Comparison of ENCODE assay signal across 7 mouse cellular contexts in genomic region chr15:102204674-102205505, GRCm38 (mm10). TPM values are rescaled to one million over a fixed set of nuclear protein-coding genes. Genes with fewer than 3 reads are reported as not detected.
DNase-seq lines count a peak whose midpoint lies in the region; ATAC-seq and TF ChIP-seq lines count a peak whose summit lies in the region.

Gene Csad (minus strand): TSS chr15:102204724.

- no peak for TF ChIP-seq POLR2A in bone marrow, adult 2 months (IDR thresholded peaks at IDR 0.05; ENCODE audit: borderline replicate concordance, control insufficient read depth, low read depth, low read length)

- peak within 1 kb of the TSS; percentile 50 for H3K4me2 ChIP-seq in neural tube, embryonic 11.5 days (ENCODE audit: low read depth)
- H3K4me2 ChIP-seq in heart, embryonic 13.5 days, result peak within 1 kb of the TSS; percentile 75
- peak within 1 kb of the TSS; percentile 85 for H3K4me2 ChIP-seq in neural tube, embryonic 13.5 days

- no peak for TF ChIP-seq CTCF in bone marrow, adult 2 months (IDR thresholded peaks at IDR 0.05; ENCODE audit: control insufficient read depth, insufficient read depth, low read length)

- 64% methylated on average over 19 of the region's 19 CpGs for WGBS in neural tube, embryonic 11.5 days
- WGBS in bone marrow, adult 2 months, result 81% methylated on average over 19 of the region's 19 CpGs
- 62% methylated on average over 19 of the region's 19 CpGs for WGBS in heart, embryonic 13.5 days
- 46% methylated on average over 19 of the region's 19 CpGs for WGBS in neural tube, embryonic 13.5 days

- H3K27me3 ChIP-seq in neural tube, embryonic 11.5 days (ENCODE audit: control insufficient read depth, insufficient read depth, low read length), result no peaks in the 10 kb centered on the region
- H3K27me3 ChIP-seq in heart, embryonic 13.5 days (replicated peaks), result no peaks in the 10 kb centered on the region
- no peaks in the 10 kb centered on the region for H3K27me3 ChIP-seq in neural tube, embryonic 13.5 days

- peak within 1 kb of the TSS; percentile 96 for H3K9ac ChIP-seq in neural tube, embryonic 11.5 days (ENCODE audit: low read length)
- H3K9ac ChIP-seq in heart, embryonic 13.5 days, result peak within 1 kb of the TSS; percentile 96
- H3K9ac ChIP-seq in neural tube, embryonic 13.5 days, result peak within 1 kb of the TSS; percentile 96

- H3K4me1 ChIP-seq in neural tube, embryonic 11.5 days (ENCODE audit: control insufficient read depth, insufficient read depth, low read length), result peaks cover 13% of the 10 kb centered on the region
- peaks cover 3% of the 10 kb centered on the region; the same call in 1 of the 2 replicates for H3K4me1 ChIP-seq in bone marrow, adult 2 months (ENCODE audit: control insufficient read depth, insufficient read depth, low read length)
- peaks cover 39% of the 10 kb centered on the region for H3K4me1 ChIP-seq in heart, embryonic 13.5 days
- H3K4me1 ChIP-seq in neural tube, embryonic 13.5 days (replicated peaks), result peaks cover 49% of the 10 kb centered on the region

- H3K36me3 ChIP-seq in neural tube, embryonic 11.5 days (ENCODE audit: control insufficient read depth, insufficient read depth, low read length), result peaks cover 7% of the 10 kb centered on the region; the same call in 1 of the 2 replicates
- peaks cover 59% of the 10 kb centered on the region for H3K36me3 ChIP-seq in heart, embryonic 13.5 days
- H3K36me3 ChIP-seq in neural tube, embryonic 13.5 days, result peaks cover 41% of the 10 kb centered on the region

- peak within 1 kb of the TSS; percentile 99 for H3K27ac ChIP-seq in neural tube, embryonic 11.5 days (ENCODE audit: low read depth, low read length)
- H3K27ac ChIP-seq in bone marrow, adult 2 months (ENCODE audit: control insufficient read depth, insufficient read depth, low read depth, low read length, poor library complexity), result peak within 1 kb of the TSS; percentile 99
- H3K27ac ChIP-seq in heart, embryonic 13.5 days (replicated peaks), result peak within 1 kb of the TSS; percentile 99
- H3K27ac ChIP-seq in neural tube, embryonic 13.5 days (replicated peaks), result peak within 1 kb of the TSS; percentile 100

- DNase-seq in neural tube, embryonic 11.5 days (ENCODE audit: low spot score), result no peak
- DNase-seq in neural tube, embryonic 10.5 days (ENCODE audit: extremely low spot score, low spot score), result no peak
- no peak for DNase-seq in left cerebral cortex, postnatal 10 days (ENCODE audit: extremely low spot score in 1 of 2, low spot score in 2 of 2)

- H3K4me3 ChIP-seq in neural tube, embryonic 11.5 days (ENCODE audit: low read depth, low read length), result peak within 1 kb of the TSS; percentile 92
- peak within 1 kb of the TSS; percentile 75 for H3K4me3 ChIP-seq in bone marrow, adult 2 months (replicated peaks; ENCODE audit: control insufficient read depth, low read depth, low read length)
- H3K4me3 ChIP-seq in heart, embryonic 13.5 days, result peak within 1 kb of the TSS; percentile 89
- peak within 1 kb of the TSS; percentile 81 for H3K4me3 ChIP-seq in neural tube, embryonic 13.5 days

- H3K9me3 ChIP-seq in neural tube, embryonic 11.5 days (ENCODE audit: control insufficient read depth, low read length), result no peaks in the 10 kb centered on the region
- H3K9me3 ChIP-seq in heart, embryonic 13.5 days, result no peaks in the 10 kb centered on the region
- H3K9me3 ChIP-seq in neural tube, embryonic 13.5 days, result no peaks in the 10 kb centered on the region

- intact Hi-C loops in left cerebral cortex, postnatal 10 days (cut with DNase I), result no loop called here

- no peak for ATAC-seq in neural tube, embryonic 11.5 days (ENCODE audit: insufficient read depth, low FRiP score, low TSS enrichment)
- ATAC-seq in heart, embryonic 13.5 days (ENCODE audit: extremely low read depth, insufficient number of reproducible peaks, low FRiP score, low TSS enrichment), result no peak
- no peak for ATAC-seq in neural tube, embryonic 13.5 days (ENCODE audit: low read depth)
- ATAC-seq in megakaryocyte progenitor cell, adult 5-6 weeks (replicated peaks; ENCODE audit: poor library complexity), result no peak

RNA-seq across cellular contexts. Expression of gene Csad, which starts in this region (rescaled TPM):
- 32.8 TPM in 2 replicates for polyA plus RNA-seq in neural tube, embryonic 11.5 days (2014; fragmentation: Nextera tagmentation; extraction: Ambion mirVana)
- polyA plus RNA-seq in bone marrow, adult 2 months (2011; ENCODE audit: insufficient read depth, insufficient read length, low replicate concordance, missing spikeins), result 13.6 and 18.5 TPM in 2 replicates
- 33.4 and 41.6 TPM in 2 replicates for polyA plus RNA-seq in heart, embryonic 13.5 days (2015; fragmentation: Nextera tagmentation; extraction: Ambion mirVana)
- total RNA-seq in left cerebral cortex, postnatal 10 days (2021), result 10 to 100 TPM; 25.8 to 27.5 TPM
- polyA plus RNA-seq in neural tube, embryonic 13.5 days (2015; fragmentation: Nextera tagmentation; extraction: Ambion mirVana), result 35.9 and 38.8 TPM in 2 replicates
- 6.3 and 10.2 TPM in 2 replicates for total RNA-seq in megakaryocyte progenitor cell, adult 5-6 weeks (2015)
- total RNA-seq in megakaryocyte progenitor cell, adult 5-6 weeks (2017), result 6.4 and 8.1 TPM in 2 replicates
